Mouse (Mus musculus) forebrain, embryonic 13.5 days (tissue): ENCODE results near the gene Pdlim5. TPM values are rescaled to one million over a fixed set of nuclear protein-coding genes. Genes with fewer than 3 reads are reported as not detected.

Source experiments
- ATAC-seq: fragments of 200-750 bp; cut with Nextera tagmentation; 2 replicates; pipeline ENCODE4 v1.8.0; 2017
- H3K27ac ChIP-seq: fragments of 300-500 bp; sonication (generic); 2 replicates; pipeline ENCODE4 v1.5.1; 2015; ENCODE audit warnings: inconsistent platforms, mild to moderate bottlenecking, moderate library complexity
- H3K27me3 ChIP-seq: fragments of 300-500 bp; sonication (generic); 2 replicates; pipeline ENCODE4 v1.6.1; 2015; ENCODE audit warnings: mild to moderate bottlenecking, inconsistent platforms
- H3K36me3 ChIP-seq: fragments of 300-500 bp; sonication (generic); 2 replicates; pipeline ENCODE4 v1.6.1; 2015; ENCODE audit warnings: mild to moderate bottlenecking, inconsistent platforms; ENCODE audit not compliant: poor library complexity, severe bottlenecking
- H3K4me1 ChIP-seq: fragments of 300-500 bp; sonication (generic); 2 replicates; pipeline ENCODE4 v1.6.1; 2015; ENCODE audit warnings: inconsistent platforms
- H3K4me2 ChIP-seq: fragments of 300-500 bp; sonication (generic); 2 replicates; pipeline ENCODE4 v1.6.1; 2015; ENCODE audit warnings: inconsistent platforms, mild to moderate bottlenecking, moderate library complexity
- H3K4me3 ChIP-seq: fragments of 300-500 bp; sonication (generic); 2 replicates; pipeline ENCODE4 v1.5.1; 2015; ENCODE audit warnings: mild to moderate bottlenecking, inconsistent platforms
- H3K9ac ChIP-seq: fragments of 300-500 bp; sonication (generic); 2 replicates; pipeline ENCODE4 v1.6.1; 2015; ENCODE audit warnings: mild to moderate bottlenecking, inconsistent platforms
- H3K9me3 ChIP-seq: fragments of 300-500 bp; sonication (generic); replicated peaks from 2 replicates; pipeline ENCODE4 v1.6.1; 2016; ENCODE audit warnings: inconsistent platforms
- WGBS: fragments of 180-500 bp; shearing (Covaris S2); methylation state at CpG from one replicate; pipeline ENCODE4 v1.1.7; 2015; 5-methylcytosine and 5-hydroxymethylcytosine counted together
- polyA plus RNA-seq: library from polyadenylated mRNA; unstranded; fragments of >200 nt; fragmentation: Nextera tagmentation; extraction: Ambion mirVana; gene quantifications from 2 replicates; pipeline ENCODE4 v1.2.1, GENCODE M21; 2015

The Pdlim5 gene
- polyA plus RNA-seq, 1 experiment from 2014 or later, result 8.7 TPM

DNA sequence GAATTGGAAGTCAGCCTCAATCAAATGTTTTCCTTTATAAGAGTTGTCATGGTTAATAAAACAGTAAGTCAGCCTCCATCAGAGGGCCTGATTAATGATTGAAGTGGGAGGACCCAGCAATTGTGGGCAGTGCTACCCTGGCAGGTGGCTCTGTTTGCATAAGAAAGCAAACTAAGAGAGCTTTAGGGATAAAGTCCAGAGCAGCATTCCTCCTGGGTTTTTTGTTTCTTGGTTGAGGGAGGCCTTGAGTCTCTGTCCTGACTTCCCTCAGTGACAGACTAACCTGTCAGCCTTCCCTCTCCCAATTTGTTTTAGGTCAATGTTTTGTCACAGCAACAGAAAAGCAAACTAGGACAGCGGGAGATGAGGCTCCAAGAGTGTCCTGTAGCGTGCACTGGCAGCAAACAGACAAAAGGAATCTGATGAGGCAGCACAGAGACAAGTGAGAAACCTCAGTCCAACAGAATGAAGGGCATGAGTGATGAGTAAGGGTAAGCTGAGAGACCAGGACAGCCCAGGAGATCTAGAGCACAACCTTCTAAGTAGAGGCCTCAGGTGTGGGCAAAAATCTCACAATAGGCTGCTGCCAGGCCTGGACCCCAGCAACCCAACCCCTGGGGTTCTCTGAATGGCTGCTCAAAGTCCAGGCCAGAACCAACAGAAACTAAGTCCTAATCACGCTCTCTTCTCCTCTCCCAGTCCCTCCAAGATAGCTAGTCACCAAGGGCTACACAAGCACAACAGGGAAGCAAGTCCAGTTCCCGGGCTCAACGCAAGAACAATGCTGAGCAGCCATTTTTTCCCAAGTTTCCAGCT is 46.5 kb downstream of the Pdlim5 start:
- H3K36me3 ChIP-seq, result 0 out of 2 replicates have a peak, but pooled peaks cover 5% of the 10 kb centered on the region
- no peak overlapping the region for H3K9ac ChIP-seq
- no peaks in the 10 kb centered on the region for H3K27me3 ChIP-seq
- H3K4me1 ChIP-seq, result no peaks in the 10 kb centered on the region
- 0 out of 2 replicates have a peak, but pooled peaks cover 6% of the 10 kb centered on the region for H3K9me3 ChIP-seq
- no peak overlapping the region for H3K27ac ChIP-seq
- WGBS, result 70% methylated on average over 5 of the region's 5 CpGs
- no peak overlapping the region for H3K4me3 ChIP-seq
- no peak overlapping the region for H3K4me2 ChIP-seq
- ATAC-seq, result no peak

DNA sequence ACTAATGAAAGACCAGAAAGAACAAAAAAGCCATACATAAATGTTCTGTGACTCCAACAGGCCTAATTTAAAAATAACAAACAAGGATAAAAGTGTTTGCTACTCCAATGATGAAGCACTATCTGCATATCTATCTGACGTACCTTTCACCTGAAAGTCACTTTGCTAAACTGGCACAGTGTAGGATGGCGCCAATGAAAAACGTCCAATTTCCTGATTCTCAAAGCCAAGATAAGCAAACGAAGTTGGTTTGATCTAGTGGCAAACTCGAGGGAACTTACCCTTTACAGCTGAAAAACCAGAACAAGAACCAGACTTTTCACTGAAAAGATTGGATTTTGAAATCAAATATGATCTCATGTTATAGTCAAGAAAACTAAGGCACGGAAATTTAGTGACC is 49.2 kb downstream of the Pdlim5 start:
- Histone ChIP-seq H3K4me2 (no peak overlapping the region), H3K27me3 (no peaks in the 10 kb centered on the region), H3K4me1 (no peaks in the 10 kb centered on the region), H3K4me3 (no peak overlapping the region), H3K9ac (no peak overlapping the region), H3K36me3 (0 out of 2 replicates have a peak, but pooled peaks cover 5% of the 10 kb centered on the region), H3K27ac (no peak overlapping the region), H3K9me3 (0 out of 2 replicates have a peak, but pooled peaks cover 6% of the 10 kb centered on the region)
- WGBS, result 92% methylated on average over 6 of the region's 6 CpGs
- no peak for ATAC-seq

DNA sequence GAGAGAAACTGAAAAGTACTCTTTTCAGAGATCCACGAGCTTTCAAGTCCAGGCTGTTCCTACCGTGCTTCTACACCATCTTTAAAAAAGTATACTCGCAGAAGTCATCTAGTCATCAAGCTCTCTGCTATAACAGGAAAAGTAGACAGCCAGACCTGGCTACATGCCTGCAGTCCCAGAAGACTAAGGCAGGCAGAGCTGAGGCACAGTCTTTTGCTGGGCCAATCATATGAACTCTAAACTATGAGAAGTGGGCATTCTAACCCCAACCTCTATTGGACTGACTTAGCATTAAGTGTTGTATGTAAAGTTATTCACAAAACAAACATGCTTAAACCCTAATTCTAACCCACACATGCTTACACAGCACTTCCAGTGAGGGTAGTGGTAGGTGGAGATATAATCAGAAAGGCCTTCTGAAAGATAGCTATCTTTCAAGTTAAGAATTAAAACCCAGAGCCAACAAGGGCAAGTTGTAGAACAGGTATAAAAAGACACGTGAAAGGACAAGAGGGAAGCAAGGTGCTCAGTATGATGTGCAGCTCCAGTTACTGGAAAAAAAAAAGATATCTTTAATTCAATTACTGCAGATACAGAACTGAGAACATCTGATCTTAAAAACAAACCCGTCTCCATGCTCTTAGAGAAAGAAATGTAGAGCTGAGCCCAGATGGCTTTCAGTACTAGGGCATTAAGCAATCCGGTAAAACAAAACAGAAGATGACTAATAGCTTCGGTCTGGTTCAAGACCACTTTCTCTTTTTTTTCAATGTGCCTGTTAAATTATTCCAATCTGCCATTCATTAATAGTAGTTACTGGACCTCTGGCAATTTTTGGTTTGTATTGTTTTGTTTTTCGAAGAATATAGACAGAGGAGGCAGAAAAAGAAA is 50.0 kb downstream of the Pdlim5 start:
- 0 out of 2 replicates have a peak, but pooled peaks cover 5% of the 10 kb centered on the region for H3K36me3 ChIP-seq
- H3K4me1 ChIP-seq, result peaks cover 4% of the 10 kb centered on the region; the same call in 1 of the 2 replicates
- WGBS, result 87% methylated on average over 8 of the region's 8 CpGs
- no peak for ATAC-seq
- no peak overlapping the region for H3K4me2 ChIP-seq
- no peaks in the 10 kb centered on the region for H3K27me3 ChIP-seq
- no peak overlapping the region for H3K4me3 ChIP-seq
- no peak overlapping the region for H3K27ac ChIP-seq
- no peak overlapping the region for H3K9ac ChIP-seq
- H3K9me3 ChIP-seq, result 0 out of 2 replicates have a peak, but pooled peaks cover 6% of the 10 kb centered on the region

DNA sequence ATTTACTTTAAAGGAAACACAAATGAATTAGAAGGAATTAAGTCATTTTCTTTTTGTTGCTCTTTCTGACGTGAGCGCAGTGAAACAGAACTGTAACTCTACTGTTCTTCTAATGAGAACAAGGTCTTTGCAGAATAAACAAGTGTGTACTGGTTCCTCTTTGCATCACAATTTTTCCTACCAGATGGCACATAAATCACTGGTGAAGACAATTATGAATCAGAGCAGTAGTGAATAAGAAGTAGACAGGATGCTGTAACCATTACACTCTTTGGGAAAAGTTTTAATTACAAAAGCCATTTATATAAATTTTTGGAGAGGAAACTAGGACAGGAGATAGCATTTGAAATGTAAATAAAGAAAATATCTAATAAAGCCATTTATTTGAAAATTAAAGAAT is 51.7 kb downstream of the Pdlim5 start:
- Histone ChIP-seq H3K4me2 (no peak overlapping the region), H3K4me1 (peaks cover 4% of the 10 kb centered on the region; the same call in 1 of the 2 replicates), H3K4me3 (no peak overlapping the region), H3K27ac (no peak overlapping the region), H3K9me3 (0 out of 2 replicates have a peak, but pooled peaks cover 3% of the 10 kb centered on the region), H3K9ac (no peak overlapping the region), H3K27me3 (no peaks in the 10 kb centered on the region), H3K36me3 (no peaks in the 10 kb centered on the region)
- WGBS, result 89% methylated on average over 2 of the region's 2 CpGs
- ATAC-seq, result no peak

DNA sequence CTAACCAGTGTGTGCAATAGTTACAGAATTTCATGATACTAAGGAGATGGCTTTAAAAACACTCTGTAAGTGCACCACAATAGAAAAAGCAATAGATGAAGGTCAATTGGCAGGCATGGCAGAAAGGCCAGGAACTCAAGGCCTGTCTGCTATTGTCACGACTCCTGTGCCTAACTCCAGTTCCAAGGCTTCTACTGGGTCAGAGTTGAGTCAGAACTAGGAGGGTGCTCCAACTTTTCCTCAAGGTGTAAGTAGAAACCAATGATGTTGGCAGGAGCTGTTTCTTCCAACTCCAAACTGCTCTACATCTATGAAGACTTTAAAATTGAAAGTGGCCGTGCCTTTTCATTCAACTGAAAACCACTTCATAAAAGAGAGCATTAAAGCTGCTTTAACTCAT is 54.8 kb downstream of the Pdlim5 start:
- 45% methylated on average over 2 of the region's 2 CpGs for WGBS
- no peak overlapping the region for H3K9ac ChIP-seq
- ATAC-seq, result no peak
- H3K4me2 ChIP-seq, result no peak overlapping the region
- no peaks in the 10 kb centered on the region for H3K27me3 ChIP-seq
- no peaks in the 10 kb centered on the region for H3K9me3 ChIP-seq
- H3K4me1 ChIP-seq, result peaks cover 4% of the 10 kb centered on the region; the same call in 1 of the 2 replicates
- H3K36me3 ChIP-seq, result no peaks in the 10 kb centered on the region
- H3K27ac ChIP-seq, result no peak overlapping the region
- H3K4me3 ChIP-seq, result no peak overlapping the region

DNA sequence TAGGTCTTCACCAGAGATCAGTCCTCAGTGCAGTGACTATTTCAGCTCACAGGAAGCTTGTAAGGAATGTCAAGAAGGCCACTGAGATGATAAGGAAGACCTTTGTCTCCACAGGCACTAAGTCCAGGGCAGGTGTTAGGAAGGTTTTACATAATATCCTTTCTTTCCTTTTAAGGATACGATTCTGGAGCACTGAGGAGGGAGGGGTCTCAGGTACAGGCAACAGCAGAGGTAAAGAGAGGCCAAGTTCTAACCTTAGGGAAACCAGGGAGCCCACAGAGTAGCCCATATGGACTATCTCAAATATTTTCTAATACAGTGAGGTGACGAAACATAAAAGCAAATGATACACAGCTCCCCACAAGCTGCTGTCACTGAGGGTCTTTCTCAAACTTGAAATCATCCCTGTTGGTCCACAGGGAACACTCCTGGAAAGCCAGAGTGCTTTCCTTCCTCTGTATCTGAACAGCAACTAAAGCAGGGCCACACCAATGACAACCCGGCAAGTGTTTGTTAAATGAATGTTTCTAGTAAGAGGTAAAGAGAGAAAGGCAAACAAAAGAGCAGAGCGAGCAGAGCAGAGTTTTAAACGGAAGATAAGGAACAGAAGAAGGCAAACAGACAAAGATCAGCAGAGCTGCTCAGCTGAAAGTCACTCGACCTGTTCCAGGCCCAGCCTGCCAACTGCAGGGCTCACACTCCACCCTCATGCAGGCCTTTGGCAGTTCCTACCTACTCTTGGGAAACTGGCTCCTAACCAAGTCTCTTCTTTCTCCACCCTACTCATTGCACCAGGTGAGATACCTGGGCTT is 55.9 kb downstream of the Pdlim5 start:
- no peak overlapping the region for H3K4me2 ChIP-seq
- WGBS, result 81% methylated on average over 6 of the region's 6 CpGs
- ATAC-seq, result no peak

DNA sequence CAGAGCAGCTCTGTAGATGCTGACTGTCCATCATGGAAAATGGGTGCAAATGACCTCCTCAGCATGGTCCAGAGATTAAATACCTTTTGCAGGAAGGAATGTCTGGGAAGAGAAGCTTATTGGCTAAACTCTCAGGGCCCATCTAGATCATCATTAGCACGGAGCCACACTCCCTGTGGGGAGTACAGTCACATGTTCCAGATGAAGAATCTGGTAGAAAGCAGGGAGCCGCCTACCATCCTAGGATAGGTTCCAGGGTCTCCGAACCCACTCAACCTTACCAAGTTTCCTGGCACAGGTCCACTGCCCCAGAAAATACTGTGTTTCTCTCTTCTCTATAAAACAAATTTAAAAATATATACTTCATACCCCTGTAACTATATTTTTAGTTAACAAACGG is 57.4 kb downstream of the Pdlim5 start:
- no peak overlapping the region for H3K4me3 ChIP-seq
- H3K36me3 ChIP-seq, result no peaks in the 10 kb centered on the region
- H3K4me1 ChIP-seq, result peaks cover 4% of the 10 kb centered on the region; the same call in 1 of the 2 replicates
- no peaks in the 10 kb centered on the region for H3K27me3 ChIP-seq
- no peak overlapping the region for H3K27ac ChIP-seq
- H3K9ac ChIP-seq, result no peak overlapping the region
- no peak overlapping the region for H3K4me2 ChIP-seq
- no peak for ATAC-seq
- WGBS, result 80% methylated on average over 4 of the region's 4 CpGs
- no peaks in the 10 kb centered on the region for H3K9me3 ChIP-seq

More for the DNA sequence above, 55.9 kb downstream of the Pdlim5 start:
- H3K9ac ChIP-seq, result no peak overlapping the region
- H3K27me3 ChIP-seq, result no peaks in the 10 kb centered on the region
- H3K9me3 ChIP-seq, result no peaks in the 10 kb centered on the region
- H3K4me1 ChIP-seq, result peaks cover 4% of the 10 kb centered on the region; the same call in 1 of the 2 replicates
- H3K27ac ChIP-seq, result no peak overlapping the region
- H3K36me3 ChIP-seq, result no peaks in the 10 kb centered on the region
- H3K4me3 ChIP-seq, result no peak overlapping the region

DNA sequence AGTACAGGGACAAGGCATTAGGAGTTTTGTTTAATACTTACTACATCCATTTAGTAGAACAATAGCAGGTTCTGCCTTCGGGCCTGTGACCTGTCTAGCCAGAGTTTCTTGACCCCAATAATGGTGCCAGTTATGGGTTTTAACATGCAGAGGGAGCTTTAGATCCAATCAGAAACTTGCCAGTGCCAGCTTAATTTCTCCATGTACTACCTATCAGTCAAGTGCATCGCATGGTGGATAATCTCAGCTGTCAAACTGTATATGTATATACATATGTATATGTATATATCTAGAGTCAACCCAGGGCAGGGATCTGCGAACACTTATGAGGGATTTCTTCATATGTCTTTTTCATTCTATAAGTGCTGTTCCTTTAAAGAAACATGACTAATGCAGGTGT is 61.0 kb downstream of the Pdlim5 start:
- no peak for ATAC-seq
- Histone ChIP-seq H3K4me2 (no peak overlapping the region), H3K4me1 (no peaks in the 10 kb centered on the region), H3K9me3 (no peaks in the 10 kb centered on the region), H3K36me3 (no peaks in the 10 kb centered on the region), H3K27me3 (no peaks in the 10 kb centered on the region), H3K4me3 (no peak overlapping the region), H3K27ac (no peak overlapping the region), H3K9ac (no peak overlapping the region)
- WGBS, result 91% methylated on average over 3 of the region's 3 CpGs

DNA sequence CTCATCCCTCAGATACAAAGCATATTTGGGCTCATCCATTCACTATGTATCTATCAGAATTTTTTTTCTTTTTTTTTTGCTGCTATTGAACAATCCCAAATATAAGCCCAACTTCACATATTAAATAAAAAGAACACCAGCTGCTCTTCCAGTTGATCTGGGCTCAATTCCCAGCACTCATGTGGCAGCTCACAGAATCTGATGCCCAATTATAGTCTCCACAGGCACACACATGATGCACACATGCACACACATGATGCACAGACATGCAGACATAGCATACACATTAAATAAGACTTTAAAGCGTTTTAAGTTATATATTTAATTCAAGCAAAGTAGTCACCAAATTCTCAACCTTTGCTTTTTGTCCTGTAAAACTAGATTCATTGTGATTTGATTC is 62.0 kb downstream of the Pdlim5 start:
- H3K9ac ChIP-seq, result no peak overlapping the region
- H3K27me3 ChIP-seq, result no peaks in the 10 kb centered on the region
- H3K4me3 ChIP-seq, result no peak overlapping the region
- no peak for ATAC-seq
- H3K9me3 ChIP-seq, result no peaks in the 10 kb centered on the region
- H3K36me3 ChIP-seq, result no peaks in the 10 kb centered on the region
- WGBS, result 94% methylated on average over 1 of the region's 1 CpGs
- H3K4me2 ChIP-seq, result no peak overlapping the region
- H3K27ac ChIP-seq, result no peak overlapping the region
- no peaks in the 10 kb centered on the region for H3K4me1 ChIP-seq

DNA sequence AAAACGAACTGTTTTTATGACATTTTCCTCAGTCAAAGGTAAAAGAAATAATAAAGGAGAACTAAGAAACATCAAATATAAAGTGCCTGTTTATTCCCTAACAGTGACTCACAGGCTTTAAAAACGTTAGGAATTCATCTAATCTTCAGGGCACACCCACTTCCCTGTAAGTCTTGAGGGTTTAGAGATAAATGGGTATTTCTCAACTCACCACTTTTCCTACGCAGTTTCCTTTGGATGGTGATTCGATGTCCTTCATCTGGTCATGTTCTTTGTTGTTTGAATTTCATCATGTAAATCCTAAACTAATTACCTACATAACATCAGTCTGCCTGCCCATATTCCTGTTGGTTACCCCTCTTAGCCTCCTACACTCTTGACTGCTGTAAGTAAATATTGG is 62.8 kb downstream of the Pdlim5 start:
- no peaks in the 10 kb centered on the region for H3K9me3 ChIP-seq
- H3K27ac ChIP-seq, result no peak overlapping the region
- 73% methylated on average over 4 of the region's 4 CpGs for WGBS
- no peaks in the 10 kb centered on the region for H3K27me3 ChIP-seq
- H3K9ac ChIP-seq, result no peak overlapping the region
- ATAC-seq, result no peak
- H3K36me3 ChIP-seq, result no peaks in the 10 kb centered on the region
- H3K4me1 ChIP-seq, result no peaks in the 10 kb centered on the region
- H3K4me2 ChIP-seq, result no peak overlapping the region
- H3K4me3 ChIP-seq, result no peak overlapping the region

DNA sequence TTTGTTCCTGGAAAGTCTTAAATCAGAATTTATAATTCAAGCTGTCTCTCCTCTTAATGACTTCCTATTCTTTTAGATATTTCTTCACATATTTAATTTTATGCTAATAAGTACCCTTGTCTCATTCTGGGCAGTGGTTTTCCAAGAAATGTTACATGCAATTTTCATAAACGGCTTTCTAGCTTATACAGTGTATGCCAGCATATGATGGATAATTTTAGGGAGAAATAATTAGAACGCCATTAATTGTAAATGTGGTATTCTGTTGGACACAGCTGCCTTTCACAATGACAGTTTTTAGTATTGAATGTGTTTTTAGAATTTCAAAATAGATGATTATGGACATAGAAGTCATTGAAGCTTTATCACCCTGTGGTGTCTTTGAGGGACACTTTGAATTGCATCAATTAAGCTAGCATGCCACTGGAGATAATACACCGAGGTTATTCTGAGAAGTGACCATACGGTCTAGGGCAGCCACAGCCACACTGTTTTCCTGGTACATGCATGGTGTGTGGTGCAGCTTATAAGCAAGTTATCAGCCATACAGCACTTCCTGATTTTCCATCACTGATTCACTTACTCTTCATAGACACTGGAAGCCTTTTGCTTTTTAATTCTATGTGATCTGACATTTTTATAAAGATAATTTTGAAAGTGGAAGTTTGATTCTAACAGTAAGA is 63.5 kb downstream of the Pdlim5 start:
- peak; percentile 53; the same call in 1 of the 2 replicates for ATAC-seq
- Histone ChIP-seq H3K36me3 (no peaks in the 10 kb centered on the region), H3K9ac (no peak overlapping the region), H3K4me3 (no peak overlapping the region), H3K27ac (no peak overlapping the region), H3K4me2 (no peak overlapping the region), H3K27me3 (no peaks in the 10 kb centered on the region), H3K9me3 (no peaks in the 10 kb centered on the region), H3K4me1 (no peaks in the 10 kb centered on the region)
- 71% methylated on average over 4 of the region's 4 CpGs for WGBS
